Mouse (Mus musculus) megakaryocyte, embryonic 14.5 days (primary cell): Measurements from ENCODE around the gene B4galt2.

ENCODE experiments used
- FLI1 ChIP-seq: IDR thresholded peaks from 2 replicates; pipeline ENCODE4 v1.6.1; 2012; ENCODE audit warnings: low read length, inconsistent platforms, mixed read lengths
- GATA1 ChIP-seq: IDR thresholded peaks from 3 replicates; pipeline ENCODE4 v1.6.1; 2012; ENCODE audit warnings: mixed read lengths, low read length, inconsistent platforms, borderline replicate concordance

DNA sequence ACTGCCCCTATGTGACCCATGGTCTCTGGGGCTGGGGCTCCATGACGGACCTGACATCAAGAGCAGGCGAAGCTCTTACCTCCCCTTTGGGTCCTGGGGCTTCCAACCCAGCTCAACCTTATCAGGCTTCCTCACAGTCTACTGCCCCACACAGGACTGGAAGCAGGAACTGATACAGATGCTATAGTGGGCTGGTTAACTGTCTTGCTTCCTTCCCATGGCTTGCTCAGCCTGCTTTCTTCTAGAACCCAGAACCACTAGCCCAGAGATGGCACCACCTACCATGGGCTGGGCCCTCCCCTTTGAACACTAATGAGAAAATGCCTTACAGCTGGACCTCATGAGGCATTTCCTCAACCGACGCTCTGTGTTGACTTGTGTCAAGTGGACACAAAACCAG, 34.1 kb upstream of the B4galt2 start:
- no peak for TF ChIP-seq GATA1
- TF ChIP-seq FLI1: no peak
